Mouse (Mus musculus): ENCODE data around the gene Fam117a.

- TF ChIP-seq MAX (IDR thresholded peaks at IDR 0.05; ENCODE audit: low read length) (peak; percentile 92), POLR2A (IDR thresholded peaks at IDR 0.05; ENCODE audit: control insufficient read depth in 1 of 2, insufficient read depth in 1 of 2, low read depth in 1 of 2, low read length in 2 of 2, poor library complexity in 1 of 2) (no peak; a peak in 2 of 4 replicates), HCFC1 (IDR thresholded peaks at IDR 0.05; ENCODE audit: low read depth, low read length) (peak; percentile 65)
Observed at GRCm38 (mm10) chr11:95356469-95357273, 19.9 kb downstream of the Fam117a start.
